Mouse (Mus musculus) C2C12 (cell line): ENCODE measurements around the gene Dbf4. TPM values are rescaled to one million over a fixed set of nuclear protein-coding genes. Genes with fewer than 3 reads are reported as not detected.

Experiments used
- H3K27me3 ChIP-seq: one replicate; pipeline ENCODE4 v1.6.1; 2011; ENCODE audit not compliant: control insufficient read depth, insufficient read depth, insufficient read length
- H3K36me3 ChIP-seq: one replicate; pipeline ENCODE4 v1.6.1; 2011; ENCODE audit not compliant: control insufficient read depth, insufficient read depth
- H3K4me3 ChIP-seq: one replicate; pipeline ENCODE4 v1.5.1; 2011; ENCODE audit warnings: mild to moderate bottlenecking, control low read depth; ENCODE audit not compliant: poor library complexity, insufficient read depth, severe bottlenecking
- H3K79me2 ChIP-seq: one replicate; pipeline ENCODE4 v1.6.1; 2011; ENCODE audit not compliant: control insufficient read depth, insufficient read depth
- H3K79me3 ChIP-seq: one replicate; pipeline ENCODE4 v1.6.1; 2011; ENCODE audit warnings: low read depth, control low read depth
- H3ac ChIP-seq: one replicate; pipeline ENCODE3; 2011; ENCODE audit warnings: low read depth; ENCODE audit not compliant: control insufficient read depth, insufficient read length
- CEBPB ChIP-seq: IDR thresholded peaks from one replicate; pipeline ENCODE4 v1.6.1; 2011; ENCODE audit warnings: low read depth, mild to moderate bottlenecking, control low read depth, moderate library complexity
- CTCF ChIP-seq: IDR thresholded peaks from one replicate; pipeline ENCODE4 v1.5.1; 2011; ENCODE audit not compliant: control insufficient read depth, insufficient read depth, insufficient read length
- FOSL1 ChIP-seq: IDR thresholded peaks from one replicate; pipeline ENCODE4 v1.8.0; 2011; ENCODE audit warnings: mild to moderate bottlenecking, low read length; ENCODE audit not compliant: poor library complexity, insufficient read depth, severe bottlenecking
- MAX ChIP-seq: IDR thresholded peaks from one replicate; pipeline ENCODE4 v1.6.1; 2011; ENCODE audit warnings: mild to moderate bottlenecking, control low read depth
- MYOD1 ChIP-seq: IDR thresholded peaks from one replicate; pipeline ENCODE4 v1.6.1; 2011; ENCODE audit warnings: low read depth; ENCODE audit not compliant: control insufficient read depth, insufficient read length
- MYOG ChIP-seq: IDR thresholded peaks from one replicate; pipeline ENCODE4 v1.6.1; 2011; ENCODE audit not compliant: control insufficient read depth, insufficient read length; ENCODE audit errors: extremely low read depth
- USF1 ChIP-seq: IDR thresholded peaks from one replicate; pipeline ENCODE4 v1.6.1; 2011; ENCODE audit warnings: low read depth, mild to moderate bottlenecking, control low read depth, moderate library complexity
- long read RNA-seq, 2 experiments: library from polyadenylated mRNA; unstranded; transcript quantifications; one replicate each; pipeline ENCODE4 v2.0.0; 2019 to 2020
- polyA plus RNA-seq: library from polyadenylated mRNA; unstranded; fragments of >200 nt; fragmentation: generic; extraction: Trizol; gene quantifications from one replicate; pipeline ENCODE4 v1.2.1, GENCODE M21; 2012; ENCODE audit warnings: missing spikeins

Gene Dbf4
- polyA plus RNA-seq, result 23.4 TPM
- long read RNA-seq, experiment 1, transcript Dbf4-201 (12 exons, 2,401 nt), result minor isoform, 5 of 36 reads
- long read RNA-seq, experiment 1, transcript Dbf4-207 (12 exons, 2,402 nt), result major isoform, 21 of 36 reads
- long read RNA-seq, experiment 1, partial matches to known transcripts, result 3 of 36 reads
- long read RNA-seq, experiment 1, other reads (novel, unspliced or antisense), result 2 of 36 reads
- long read RNA-seq, experiment 2, transcript Dbf4-207 (12 exons, 2,402 nt), result major isoform, 169 of 218 reads
- long read RNA-seq, experiment 2, transcript Dbf4-201 (12 exons, 2,401 nt), result minor isoform, 20 of 218 reads
- long read RNA-seq, experiment 2, partial matches to known transcripts, result 3 of 218 reads
- long read RNA-seq, experiment 2, other reads (novel, unspliced or antisense), result 22 of 218 reads

- Histone ChIP-seq H3K27me3 (no peaks in the 10 kb centered on the region), H3ac (peak within 1 kb of the TSS; percentile 98), H3K4me3 (peak within 1 kb of the TSS; percentile 74), H3K36me3 (peaks cover 39% of the 10 kb centered on the region), H3K79me2 (peaks cover 83% of the 10 kb centered on the region), H3K79me3 (peaks cover 50% of the 10 kb centered on the region)
- TF ChIP-seq MYOD1 (no peak), MAX (peak; percentile 36), USF1 (no peak), CTCF (no peak)
Observed at GRCm38 (mm10) chr5:8422157-8422931, at the start of gene Dbf4, which contains the start of gene Slc25a40. Gene Dbf4, minus strand, starts transcription at chr5:8422716. Gene Slc25a40, plus strand, starts transcription at chr5:8422850.

- Histone ChIP-seq H3K79me3 (no peaks in the 10 kb centered on the region), H3K4me3 (no peak overlapping the region), H3K27me3 (no peaks in the 10 kb centered on the region), H3K79me2 (no peaks in the 10 kb centered on the region), H3ac (no peak overlapping the region), H3K36me3 (no peaks in the 10 kb centered on the region)
- TF ChIP-seq MAX, result no peak
- no peak for TF ChIP-seq MYOD1
- TF ChIP-seq USF1, result no peak
- TF ChIP-seq MYOG, result no peak
- no peak for TF ChIP-seq CTCF
- TF ChIP-seq CEBPB, result no peak
- TF ChIP-seq FOSL1, result no peak
Observed at GRCm38 (mm10) chr5:8456561-8456960, 34.0 kb upstream of the Dbf4 start.

GRCm38 (mm10) chr5:8455565-8455964, 33.0 kb upstream of the Dbf4 start:
- Histone ChIP-seq H3K79me2 (no peaks in the 10 kb centered on the region), H3K4me3 (no peak overlapping the region), H3K79me3 (no peaks in the 10 kb centered on the region), H3K36me3 (no peaks in the 10 kb centered on the region), H3K27me3 (no peaks in the 10 kb centered on the region), H3ac (no peak overlapping the region)
- no peak for TF ChIP-seq MYOG
- TF ChIP-seq MAX, result no peak
- no peak for TF ChIP-seq CTCF
- no peak for TF ChIP-seq USF1
- TF ChIP-seq FOSL1, result no peak
- no peak for TF ChIP-seq CEBPB
- no peak for TF ChIP-seq MYOD1

- H3K4me3 ChIP-seq, result no peak overlapping the region
- H3K36me3 ChIP-seq, result peaks cover 8% of the 10 kb centered on the region
- no peaks in the 10 kb centered on the region for H3K27me3 ChIP-seq
- no peak for TF ChIP-seq USF1
- no peak for TF ChIP-seq FOSL1
- TF ChIP-seq CEBPB, result no peak
- TF ChIP-seq CTCF, result no peak
- TF ChIP-seq MAX, result no peak
- TF ChIP-seq MYOG, result no peak
- no peak for TF ChIP-seq MYOD1
- H3K79me2 ChIP-seq, result no peaks in the 10 kb centered on the region
- H3K79me3 ChIP-seq, result no peaks in the 10 kb centered on the region
- no peak overlapping the region for H3ac ChIP-seq
Observed at GRCm38 (mm10) chr5:8439095-8439494, 16.6 kb upstream of the Dbf4 start.

- Histone ChIP-seq H3K27me3 (no peaks in the 10 kb centered on the region), H3K4me3 (no peak overlapping the region), H3ac (no peak overlapping the region), H3K79me3 (no peaks in the 10 kb centered on the region), H3K79me2 (no peaks in the 10 kb centered on the region), H3K36me3 (peaks cover 11% of the 10 kb centered on the region)
- TF ChIP-seq CTCF, result no peak
- TF ChIP-seq MYOG, result no peak
- TF ChIP-seq MAX, result no peak
- TF ChIP-seq MYOD1, result no peak
- no peak for TF ChIP-seq FOSL1
- no peak for TF ChIP-seq CEBPB
- TF ChIP-seq USF1, result no peak
Observed at GRCm38 (mm10) chr5:8437481-8438156, 15.1 kb upstream of the Dbf4 start.
